Mouse (Mus musculus) embryonic facial prominence, embryonic 11.5 days (tissue): ENCODE measurements around the gene Zfand6. TPM values are rescaled to one million over a fixed set of nuclear protein-coding genes. Genes with fewer than 3 reads are reported as not detected.

Source experiments
- ATAC-seq: fragments of 200-750 bp; cut with Nextera tagmentation; replicated peaks from 2 replicates; pipeline ENCODE4 v1.8.0; 2017; ENCODE audit warnings: low read depth; ENCODE audit not compliant: insufficient number of reproducible peaks, low FRiP score, low TSS enrichment
- DNase-seq: peaks from one replicate; pipeline ENCODE4 v3.0.0-alpha.2; 2015; ENCODE audit warnings: low spot score
- H3K27ac ChIP-seq: fragments of 300-500 bp; sonication (generic); replicated peaks from 2 replicates; pipeline ENCODE4 v1.5.1; 2014; ENCODE audit warnings: mild to moderate bottlenecking, low read depth, low read length, control low read depth
- H3K27me3 ChIP-seq: fragments of 300-500 bp; sonication (generic); 2 replicates; pipeline ENCODE4 v1.6.1; 2014; ENCODE audit warnings: mild to moderate bottlenecking, low read length, moderate library complexity, mixed read lengths; ENCODE audit not compliant: control insufficient read depth, insufficient read depth
- H3K36me3 ChIP-seq: fragments of 300-500 bp; sonication (generic); replicated peaks from 2 replicates; pipeline ENCODE4 v1.6.1; 2014; ENCODE audit warnings: low read depth, mild to moderate bottlenecking, low read length, moderate library complexity, mixed read lengths; ENCODE audit not compliant: control insufficient read depth, insufficient read depth
- H3K4me1 ChIP-seq: fragments of 300-500 bp; sonication (generic); 2 replicates; pipeline ENCODE4 v1.6.1; 2014; ENCODE audit warnings: low read length, mixed read lengths; ENCODE audit not compliant: control insufficient read depth, insufficient read depth
- H3K4me2 ChIP-seq: fragments of 300-500 bp; sonication (generic); 2 replicates; pipeline ENCODE4 v1.6.1; 2014; ENCODE audit warnings: low read depth, mild to moderate bottlenecking, control low read depth, low read length, moderate library complexity
- H3K4me3 ChIP-seq: fragments of 300-500 bp; sonication (generic); 2 replicates; pipeline ENCODE4 v1.5.1; 2014; ENCODE audit warnings: low read depth, low read length, control low read depth
- H3K9ac ChIP-seq: fragments of 300-500 bp; sonication (generic); replicated peaks from 2 replicates; pipeline ENCODE4 v1.6.1; 2014; ENCODE audit warnings: mild to moderate bottlenecking, control low read depth, low read length
- H3K9me3 ChIP-seq: fragments of 300-500 bp; sonication (generic); replicated peaks from 2 replicates; pipeline ENCODE4 v1.6.1; 2016; ENCODE audit warnings: mild to moderate bottlenecking, low read length, inconsistent platforms, mixed read lengths; ENCODE audit not compliant: control insufficient read depth
- WGBS: fragments of 180-500 bp; shearing (Covaris S2); extraction: QIAGEN DNeasy Blood & Tissue Kit; methylation state at CpG from one replicate; pipeline ENCODE4 v1.1.7; 2014; 5-methylcytosine and 5-hydroxymethylcytosine counted together
- polyA plus RNA-seq: library from polyadenylated mRNA; unstranded; fragments of >200 nt; fragmentation: Nextera tagmentation; extraction: Ambion mirVana; gene quantifications from 2 replicates; pipeline ENCODE4 v1.2.1, GENCODE M21; 2014

The Zfand6 gene
- polyA plus RNA-seq, 1 experiment from 2014 or later = 237 TPM

DNA sequence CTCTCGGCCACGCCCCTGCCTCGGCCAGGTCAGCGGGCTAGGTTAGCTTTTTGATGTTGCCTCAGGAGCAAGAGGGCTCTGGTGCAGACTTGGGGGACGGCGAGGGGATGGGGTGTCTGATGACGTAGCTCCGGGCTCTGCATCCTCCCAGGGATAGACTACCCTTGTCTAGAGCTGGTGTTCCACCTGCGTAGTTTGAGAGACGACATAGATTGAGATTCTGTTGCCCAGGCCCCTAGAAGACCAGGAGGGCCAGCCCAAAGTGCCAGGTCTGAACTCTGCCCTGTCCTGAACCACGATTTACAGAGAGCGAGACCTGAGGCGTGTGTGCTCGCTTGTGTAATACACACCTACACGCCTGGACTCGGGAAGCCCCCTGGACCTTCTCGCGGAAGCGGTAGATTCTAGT, 346 bp upstream of the Zfand6 start:
- WGBS = 5% methylated on average over 19 of the region's 19 CpGs
- H3K4me1 ChIP-seq = no peaks in the 10 kb centered on the region
- H3K27me3 ChIP-seq = no peaks in the 10 kb centered on the region
- DNase-seq = no peak
- no peaks in the 10 kb centered on the region for H3K9me3 ChIP-seq
- no peak for ATAC-seq
- peak overlapping the region; percentile 52 for H3K4me2 ChIP-seq
- no peak overlapping the region for H3K27ac ChIP-seq
- peak overlapping the region; percentile 32; the same call in 1 of the 2 replicates for H3K9ac ChIP-seq
- peak overlapping the region; percentile 81 for H3K4me3 ChIP-seq
- H3K36me3 ChIP-seq = no peaks in the 10 kb centered on the region

GRCm38 (mm10) chr7:84687653-84688580, 1.8 kb downstream of the Zfand6 start:
- no peaks in the 10 kb centered on the region for H3K4me1 ChIP-seq
- H3K9ac ChIP-seq = no peak overlapping the region
- 83% methylated on average over 12 of the region's 12 CpGs for WGBS
- no peak overlapping the region for H3K4me3 ChIP-seq
- ATAC-seq = no peak
- DNase-seq = no peak
- no peaks in the 10 kb centered on the region for H3K36me3 ChIP-seq
- no peaks in the 10 kb centered on the region for H3K27me3 ChIP-seq
- no peaks in the 10 kb centered on the region for H3K9me3 ChIP-seq
- H3K4me2 ChIP-seq = no peak overlapping the region
- H3K27ac ChIP-seq = no peak overlapping the region

DNA sequence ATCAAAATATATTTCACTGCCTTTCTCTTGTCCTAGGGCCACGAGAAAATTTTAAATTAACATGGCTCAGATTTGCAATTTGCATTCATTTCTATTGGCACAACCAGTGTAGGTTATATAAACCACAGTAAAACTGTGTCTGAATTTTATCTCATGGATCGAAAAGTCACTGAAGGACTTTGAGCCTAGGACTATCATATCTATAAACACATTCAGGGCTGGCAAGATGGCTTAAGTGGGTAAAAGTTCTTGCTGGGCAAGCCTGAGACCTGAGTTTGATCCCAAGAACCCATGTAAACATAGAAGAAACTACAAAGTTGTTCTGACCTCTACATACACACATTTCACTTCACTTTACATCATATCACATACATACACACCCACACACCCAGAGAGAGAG, 3.4 kb downstream of the Zfand6 start:
- Histone ChIP-seq H3K27me3 (no peaks in the 10 kb centered on the region), H3K9me3 (no peaks in the 10 kb centered on the region), H3K27ac (no peak overlapping the region), H3K36me3 (no peaks in the 10 kb centered on the region), H3K4me3 (no peak overlapping the region), H3K4me2 (no peak overlapping the region), H3K4me1 (no peaks in the 10 kb centered on the region), H3K9ac (no peak overlapping the region)
- no peak for ATAC-seq
- 83% methylated on average over 2 of the region's 2 CpGs for WGBS
- no peak for DNase-seq

DNA sequence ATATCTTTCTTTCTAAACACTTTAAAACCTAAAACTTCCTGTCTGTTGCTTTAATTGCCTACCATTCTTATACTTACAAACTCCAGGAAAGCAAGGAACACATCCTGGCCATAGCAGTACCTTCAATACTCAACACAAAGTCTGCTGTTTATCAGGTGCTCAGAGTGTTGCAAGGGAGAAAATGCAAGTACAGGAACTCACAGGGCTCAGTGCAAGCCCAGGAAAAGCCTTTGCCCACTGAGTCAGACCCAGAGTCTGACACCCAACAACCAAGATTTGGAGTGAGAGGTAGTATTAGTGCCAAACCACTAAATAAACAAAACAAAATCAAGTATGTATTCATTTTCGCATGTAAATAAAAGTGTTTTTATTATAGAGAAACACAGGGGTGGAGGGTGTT, 5.1 kb downstream of the Zfand6 start:
- no peaks in the 10 kb centered on the region for H3K9me3 ChIP-seq
- no peak overlapping the region for H3K27ac ChIP-seq
- H3K4me2 ChIP-seq = no peak overlapping the region
- ATAC-seq = no peak
- no peaks in the 10 kb centered on the region for H3K4me1 ChIP-seq
- no peaks in the 10 kb centered on the region for H3K36me3 ChIP-seq
- H3K27me3 ChIP-seq = no peaks in the 10 kb centered on the region
- no peak overlapping the region for H3K4me3 ChIP-seq
- 95% methylated on average over 1 of the region's 1 CpGs for WGBS
- no peak for DNase-seq
- no peak overlapping the region for H3K9ac ChIP-seq

DNA sequence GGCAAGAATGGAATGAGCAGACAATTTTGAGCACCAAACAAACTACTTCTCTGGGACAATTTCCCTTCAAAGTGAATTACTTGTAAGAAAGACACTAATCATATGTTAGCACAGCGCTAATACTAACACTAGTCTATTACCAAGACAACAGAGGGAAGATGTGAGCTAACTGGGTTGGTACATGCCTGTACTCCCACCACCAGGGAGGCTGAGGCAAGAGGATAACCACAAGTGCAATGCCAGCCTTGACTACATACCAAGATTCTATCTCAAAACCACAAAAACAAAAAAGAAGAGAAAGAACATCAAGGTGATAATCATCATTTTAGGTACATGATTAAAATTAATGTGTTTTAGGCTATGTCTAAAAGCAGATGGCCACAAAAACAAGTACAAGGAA, 8.2 kb downstream of the Zfand6 start:
- Histone ChIP-seq H3K36me3 (no peaks in the 10 kb centered on the region), H3K4me1 (no peaks in the 10 kb centered on the region), H3K4me2 (no peak overlapping the region), H3K27ac (no peak overlapping the region), H3K9me3 (no peaks in the 10 kb centered on the region), H3K27me3 (no peaks in the 10 kb centered on the region), H3K9ac (no peak overlapping the region), H3K4me3 (no peak overlapping the region)
- 88% methylated on average over 1 of the region's 1 CpGs for WGBS
- ATAC-seq = no peak
- DNase-seq = no peak

DNA sequence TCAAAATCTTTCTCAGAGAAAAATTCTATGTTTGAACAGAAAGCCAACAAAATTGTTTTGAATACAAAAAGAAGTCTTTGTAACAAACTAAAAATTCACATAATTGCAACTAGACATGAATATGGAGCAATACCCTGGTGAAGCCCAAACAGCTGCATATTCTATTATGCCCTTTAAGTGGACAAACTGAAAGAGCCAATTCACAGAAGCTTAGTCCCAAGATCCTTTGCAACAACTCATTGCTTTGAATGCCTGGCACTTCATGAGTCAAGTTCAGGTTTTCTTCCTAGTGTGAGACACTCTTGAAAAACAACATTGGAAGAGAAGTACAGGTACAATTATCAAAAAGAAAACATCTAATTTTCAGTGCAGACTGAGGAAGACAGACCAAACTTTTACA, 8.8 kb downstream of the Zfand6 start:
- no peak overlapping the region for H3K4me2 ChIP-seq
- no peak overlapping the region for H3K27ac ChIP-seq
- H3K9me3 ChIP-seq = no peaks in the 10 kb centered on the region
- no peaks in the 10 kb centered on the region for H3K4me1 ChIP-seq
- ATAC-seq = no peak
- H3K36me3 ChIP-seq = no peaks in the 10 kb centered on the region
- H3K4me3 ChIP-seq = no peak overlapping the region
- DNase-seq = peak; percentile 13
- no peak overlapping the region for H3K9ac ChIP-seq
- no peaks in the 10 kb centered on the region for H3K27me3 ChIP-seq

- H3K4me3 ChIP-seq = no peak overlapping the region; the same call in 1 of the 2 replicates
- H3K27ac ChIP-seq = no peak overlapping the region; the same call in 1 of the 2 replicates
- no peaks in the 10 kb centered on the region for H3K27me3 ChIP-seq
- WGBS = 61% methylated on average over 2 of the region's 2 CpGs
- DNase-seq (peak; percentile 16), ATAC-seq (no peak)
- no peaks in the 10 kb centered on the region for H3K4me1 ChIP-seq
- H3K9me3 ChIP-seq = no peaks in the 10 kb centered on the region
- H3K4me2 ChIP-seq = peak overlapping the region; percentile 19; the same call in 1 of the 2 replicates
- no peaks in the 10 kb centered on the region for H3K36me3 ChIP-seq
- H3K9ac ChIP-seq = no peak overlapping the region
These were observed 9.7 kb downstream of the Zfand6 start for GRCm38 (mm10) chr7:84680092-84680491.

DNA sequence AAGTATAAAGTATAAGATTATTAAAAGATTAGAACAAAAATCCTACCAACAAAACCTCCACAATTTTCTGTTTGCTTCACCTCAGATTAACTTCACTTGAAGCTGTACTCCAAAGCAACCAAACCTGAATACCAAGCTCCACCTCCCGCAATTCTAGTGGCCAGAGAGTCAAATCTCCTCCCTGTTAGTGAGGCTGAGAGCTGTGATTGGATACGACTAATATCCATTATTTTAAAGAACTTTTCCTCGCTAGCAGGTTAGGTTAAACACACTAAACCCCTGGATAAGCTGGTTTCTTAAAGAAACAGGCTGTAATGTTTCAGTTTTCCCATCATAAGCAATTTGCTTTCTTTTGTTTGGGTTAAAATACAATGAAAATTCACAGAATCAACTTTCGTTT, 10.5 kb downstream of the Zfand6 start:
- Histone ChIP-seq H3K4me2 (no peak overlapping the region), H3K9ac (no peak overlapping the region), H3K27me3 (no peaks in the 10 kb centered on the region), H3K9me3 (no peaks in the 10 kb centered on the region), H3K36me3 (no peaks in the 10 kb centered on the region), H3K4me1 (no peaks in the 10 kb centered on the region), H3K27ac (no peak overlapping the region), H3K4me3 (peak overlapping the region; percentile 40)
- DNase-seq = peak; percentile 92
- 4% methylated on average over 4 of the region's 4 CpGs for WGBS
- ATAC-seq = peak; percentile 95
